Mouse (Mus musculus): ENCODE data around the gene Icam5.
A peak's percentile ranks its signal among the peaks of the same experiment; 100 is the strongest.
"Not testable (repeated sequence)": the region's sequence is repeated elsewhere in the genome, so short reads cannot be mapped to it uniquely, and the experiment has no call there.

Gene Icam5

GRCm38 (mm10) chr9:21031896-21032351 lies at the start of gene Icam5:
TSS of gene Icam5 (plus strand) at chr9:21032073.
- DNase-seq, result peak; percentile 51 to 54

DNA sequence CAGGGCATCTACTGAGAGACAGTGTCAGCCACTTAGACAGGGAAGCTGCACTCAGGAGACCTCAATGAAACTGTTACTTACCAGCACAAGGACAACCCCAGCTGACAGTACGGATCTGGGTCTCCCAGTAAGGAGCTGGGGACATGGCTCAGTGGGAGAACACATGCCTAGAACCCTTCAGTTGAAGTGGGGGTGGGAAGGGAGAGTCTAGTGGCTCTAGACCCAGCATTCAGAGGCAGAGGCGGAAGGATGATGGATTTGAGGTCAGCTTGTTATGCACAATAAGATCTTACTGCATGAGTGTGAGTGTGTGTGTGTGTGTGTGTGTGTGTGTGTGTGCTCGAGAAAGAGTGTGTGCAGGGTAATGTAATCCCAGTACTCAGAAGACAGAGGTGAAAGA lies 49.7 kb upstream of the Icam5 start:
- no peak for DNase-seq

DNA sequence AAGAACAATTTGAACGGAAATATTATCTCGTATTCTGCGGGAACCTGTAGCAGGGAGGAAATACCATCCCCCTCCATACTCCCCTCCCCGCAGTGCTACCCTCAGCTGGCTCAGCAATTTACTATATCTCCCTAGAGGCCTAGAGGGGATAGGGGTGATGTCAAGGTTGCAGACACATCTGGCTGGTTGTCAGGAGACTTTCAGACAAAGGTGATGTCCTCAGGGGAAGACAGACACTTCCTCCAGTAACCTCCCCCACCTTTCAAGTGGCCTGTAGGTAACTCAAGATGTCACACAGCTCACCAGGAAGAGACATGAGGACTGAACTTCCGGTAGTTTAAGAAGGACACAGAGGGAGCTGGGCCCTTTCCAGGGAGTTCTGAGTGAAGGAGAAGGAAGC lies 48.7 kb upstream of the Icam5 start:
- no peak for DNase-seq

GRCm38 (mm10) chr9:20986952-20987686 lies 44.8 kb upstream of the Icam5 start:
- DNase-seq, result no peak

GRCm38 (mm10) chr9:20987953-20988352 lies 43.9 kb upstream of the Icam5 start:
- DNase-seq, result no peak

GRCm38 (mm10) chr9:20990861-20991260 lies 41.0 kb upstream of the Icam5 start:
- peak; percentile 31 to 37 for DNase-seq

DNA sequence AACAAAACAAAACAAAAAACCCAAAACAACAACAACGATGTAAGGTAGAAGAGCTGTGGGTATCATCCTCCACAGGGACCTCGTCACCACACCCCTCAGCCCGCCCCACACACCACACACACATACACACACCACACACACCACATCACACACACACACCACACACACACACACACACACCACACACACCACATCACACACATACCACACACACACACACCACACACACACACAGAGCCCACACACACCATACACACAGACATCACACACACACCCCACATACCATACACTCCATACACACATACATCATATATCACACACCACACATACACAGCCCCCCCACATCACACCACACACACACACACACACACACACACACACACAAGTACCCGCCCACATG lies 40.3 kb upstream of the Icam5 start:
- no peak for DNase-seq

GRCm38 (mm10) chr9:20993165-20993898 lies 38.5 kb upstream of the Icam5 start:
- no peak for DNase-seq

GRCm38 (mm10) chr9:20995069-20995468 lies 36.8 kb upstream of the Icam5 start:
- no peak for DNase-seq

- no peak for DNase-seq
Measured at GRCm38 (mm10) chr9:20997065-20997464, 34.8 kb upstream of the Icam5 start.

DNA sequence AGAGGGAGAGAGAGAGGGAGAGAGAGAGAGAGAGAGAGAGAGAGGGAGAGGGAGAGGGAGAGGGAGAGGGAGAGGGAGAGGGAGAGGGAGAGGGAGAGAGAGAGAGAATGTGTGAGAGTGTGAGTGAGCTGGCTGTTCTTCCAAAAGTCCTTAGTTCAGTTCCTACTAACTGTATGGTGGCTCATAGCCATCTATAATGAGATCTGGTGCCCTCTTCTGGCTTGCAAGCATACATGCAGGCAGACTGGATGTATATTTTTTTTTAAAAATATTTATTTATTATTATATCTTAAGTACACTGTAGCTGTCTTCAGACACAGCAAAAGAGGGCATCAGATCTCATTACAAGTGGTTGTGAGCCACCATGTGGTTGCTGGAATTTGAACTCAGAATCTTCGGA lies 33.5 kb upstream of the Icam5 start:
- not testable (repeated sequence) for DNase-seq

- peak in 1 of 2 experiments; percentile 45 for DNase-seq
Measured at GRCm38 (mm10) chr9:21000811-21001210, 31.1 kb upstream of the Icam5 start.

DNA sequence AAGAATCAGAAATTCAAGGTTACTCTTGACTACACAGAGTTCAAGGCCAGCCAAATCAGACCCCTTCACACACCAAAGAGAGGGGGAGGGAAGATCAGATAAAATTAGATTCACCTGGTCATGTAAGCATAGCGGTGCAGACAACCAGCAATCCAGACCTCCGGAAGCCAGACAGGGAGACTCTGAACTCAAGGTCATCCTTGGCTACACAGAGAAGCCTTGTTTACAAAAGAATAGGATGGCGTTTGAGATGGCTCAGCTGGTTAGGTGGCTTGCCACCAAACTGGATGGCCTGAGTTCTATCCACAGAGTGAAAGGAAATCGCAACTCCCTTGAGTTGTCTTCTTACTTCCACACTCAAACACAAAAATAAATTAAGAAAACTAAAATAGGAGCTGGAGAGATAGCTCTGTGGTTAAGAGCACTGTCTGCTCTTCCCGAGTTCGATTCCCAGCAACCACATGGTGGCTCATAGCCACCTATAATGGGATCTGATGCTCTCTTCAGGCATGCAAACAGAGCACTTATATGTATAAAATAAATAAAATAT lies 30.1 kb upstream of the Icam5 start:
- no peak for DNase-seq

DNA sequence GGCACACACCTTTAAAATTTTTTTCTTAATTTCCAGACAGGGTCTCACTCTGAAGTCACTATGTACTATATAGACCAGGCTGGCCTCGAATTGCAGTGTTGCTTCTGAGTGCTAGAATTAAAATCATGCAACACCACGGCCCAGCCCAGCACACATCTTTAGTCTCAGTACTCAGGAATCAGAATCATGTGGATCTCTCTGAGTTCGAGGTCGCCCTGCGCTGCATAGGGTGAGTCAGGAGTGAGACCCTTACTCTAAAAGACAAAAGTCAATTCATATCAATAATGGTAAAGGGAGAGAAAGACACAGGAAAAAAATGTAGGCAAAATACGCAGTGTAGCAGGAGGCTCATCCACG lies 29.6 kb upstream of the Icam5 start:
- DNase-seq, result no peak

DNA sequence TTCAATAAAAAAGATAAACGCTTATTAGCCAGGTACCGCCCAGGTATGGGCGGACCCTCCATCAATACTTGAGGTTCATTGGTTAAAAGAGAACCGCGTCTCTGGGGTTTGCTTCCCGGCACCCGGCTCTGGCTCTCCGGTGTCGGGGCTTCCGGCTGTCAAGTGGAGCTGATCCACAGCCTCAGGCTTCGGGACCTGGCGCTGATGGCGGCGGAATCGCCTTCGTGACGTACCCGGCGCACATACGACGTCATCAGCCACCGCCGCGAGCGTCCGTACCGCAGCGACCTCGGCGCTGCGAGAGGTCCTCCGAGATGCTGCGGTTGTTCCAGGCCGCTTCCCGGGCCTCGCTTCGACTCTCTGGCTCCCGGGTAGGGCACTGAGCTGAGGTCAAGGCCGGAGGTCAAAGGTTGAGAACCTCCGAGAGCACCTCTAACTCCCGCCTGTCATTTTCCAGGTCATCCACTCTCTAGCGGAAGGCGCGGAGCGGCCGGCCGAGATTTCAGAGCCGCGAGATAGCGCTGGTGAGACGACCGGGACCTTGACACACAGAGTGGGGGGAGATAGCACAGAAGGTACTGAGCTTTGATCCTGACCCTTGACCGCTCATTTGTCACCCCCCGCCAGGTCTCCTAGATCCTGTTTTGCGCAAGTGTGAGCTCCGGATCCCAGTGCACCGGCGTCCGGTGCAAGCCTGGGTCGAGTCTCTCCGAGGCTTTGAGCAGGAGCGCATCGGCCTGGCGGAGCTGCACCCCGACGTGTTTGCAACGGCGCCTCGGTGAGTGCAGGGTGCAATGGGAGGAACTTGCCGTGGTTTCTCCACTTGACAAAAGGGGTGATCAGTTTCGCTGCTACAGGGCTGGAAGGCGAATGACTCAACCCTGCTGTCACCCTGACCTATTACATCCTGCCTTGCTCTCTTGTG lies 29.0 kb upstream of the Icam5 start, which contains the start of gene Mrpl4:
Gene Mrpl4, plus strand, starts transcription at position 112 of the 925 bp plus-strand sequence.
- DNase-seq, result peak; percentile 95 to 97

DNA sequence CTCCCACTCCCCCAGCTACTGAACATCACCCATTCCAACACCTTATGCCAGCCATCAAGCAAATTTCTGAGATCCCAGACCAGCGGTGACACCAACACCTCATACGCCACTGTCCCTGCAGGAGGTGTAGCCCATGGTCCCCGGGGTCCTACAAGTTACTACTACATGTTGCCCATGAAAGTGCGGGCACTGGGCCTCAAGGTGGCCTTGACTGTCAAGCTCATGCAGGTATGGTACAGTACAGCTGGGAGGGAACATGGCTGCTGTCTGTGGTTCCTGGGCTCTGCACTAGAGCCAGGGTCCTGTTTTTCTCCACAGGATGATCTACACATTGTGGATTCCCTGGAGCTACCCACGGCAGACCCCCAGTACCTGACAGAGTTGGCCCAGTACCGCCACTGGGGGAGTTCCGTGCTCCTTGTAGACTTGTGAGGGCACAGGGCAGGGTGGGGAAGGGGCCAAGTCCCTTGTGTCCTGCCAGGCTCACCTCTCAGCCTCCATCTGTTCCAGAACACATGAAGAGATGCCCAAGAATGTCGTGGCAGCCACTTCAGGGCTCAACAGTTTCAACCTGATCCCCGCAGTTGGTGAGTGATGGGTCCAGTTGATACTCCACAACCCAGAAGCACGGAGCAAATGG lies 24.4 kb upstream of the Icam5 start:
- DNase-seq, result no peak

GRCm38 (mm10) chr9:21008007-21008406 lies 23.9 kb upstream of the Icam5 start:
- DNase-seq, result no peak

DNA sequence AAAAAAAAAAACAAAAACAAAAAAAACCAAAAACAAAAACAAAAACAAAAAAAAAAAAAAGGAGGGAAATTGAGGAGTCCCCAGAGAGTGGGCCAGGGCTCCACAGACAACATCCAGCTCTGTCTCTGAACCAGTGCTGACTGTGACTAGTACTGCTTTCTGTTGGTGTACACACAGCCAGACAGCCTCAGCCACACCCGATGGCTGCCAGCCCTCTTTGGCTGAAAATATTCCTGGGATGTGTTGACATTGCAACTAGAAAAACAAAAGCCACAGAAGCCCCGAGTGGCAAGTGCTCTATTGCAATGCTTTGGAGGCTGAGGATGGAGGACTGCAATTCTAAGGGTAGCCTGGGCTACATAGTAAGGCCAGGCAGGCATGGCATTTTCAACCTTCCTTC lies 21.5 kb upstream of the Icam5 start:
- no peak for DNase-seq

DNA sequence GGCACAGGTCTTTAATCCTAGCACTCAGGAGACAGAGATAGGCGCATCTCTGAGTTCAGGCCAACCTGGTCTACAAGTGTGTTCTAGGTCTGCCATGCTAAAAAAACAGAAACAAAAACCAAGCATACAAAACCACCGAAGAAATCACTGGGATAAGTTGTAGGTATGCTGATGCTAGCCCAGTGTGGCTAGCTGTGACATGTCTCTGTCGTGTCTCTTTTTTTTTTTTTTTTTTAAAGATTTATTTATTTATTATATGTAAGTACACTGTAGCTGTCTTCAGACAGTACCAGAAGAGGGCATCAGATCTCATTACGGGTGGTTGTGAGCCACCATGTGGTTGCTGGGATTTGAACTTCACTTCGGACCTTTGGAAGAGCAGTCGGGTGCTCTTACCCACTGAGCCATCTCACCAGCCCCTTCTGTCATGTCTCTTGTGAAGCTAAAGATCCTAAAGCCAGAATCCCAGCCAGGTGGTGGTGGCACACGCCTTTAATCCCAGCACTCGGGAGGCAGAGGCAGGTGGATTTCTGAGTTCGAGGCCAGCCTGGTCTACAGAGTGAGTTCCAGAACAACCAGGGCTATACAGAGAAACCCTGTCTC lies 20.8 kb upstream of the Icam5 start:
- not testable (repeated sequence) for DNase-seq

DNA sequence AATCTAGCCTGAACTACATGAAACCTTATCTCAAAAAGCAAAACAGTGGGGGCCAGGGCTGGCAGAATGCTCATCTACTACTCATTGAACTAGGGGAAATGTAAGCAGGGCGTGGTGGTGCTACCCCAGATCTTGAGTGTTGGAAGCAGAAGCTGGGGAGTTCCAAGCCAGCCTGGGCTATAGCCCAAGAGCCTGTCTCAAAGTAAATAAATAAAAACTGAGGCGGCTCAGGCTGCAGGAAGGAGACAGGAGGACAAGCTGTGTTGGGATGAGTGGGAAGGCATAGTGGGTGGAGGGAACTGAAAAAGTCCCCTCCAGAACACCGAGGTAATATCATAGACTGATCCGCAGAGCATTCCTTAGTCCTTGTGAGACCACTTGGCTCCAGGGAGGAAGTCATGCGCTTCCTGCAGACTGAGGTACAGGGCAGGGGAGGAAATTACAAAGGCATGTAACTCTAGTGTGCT lies 20.0 kb upstream of the Icam5 start:
- no peak for DNase-seq

DNA sequence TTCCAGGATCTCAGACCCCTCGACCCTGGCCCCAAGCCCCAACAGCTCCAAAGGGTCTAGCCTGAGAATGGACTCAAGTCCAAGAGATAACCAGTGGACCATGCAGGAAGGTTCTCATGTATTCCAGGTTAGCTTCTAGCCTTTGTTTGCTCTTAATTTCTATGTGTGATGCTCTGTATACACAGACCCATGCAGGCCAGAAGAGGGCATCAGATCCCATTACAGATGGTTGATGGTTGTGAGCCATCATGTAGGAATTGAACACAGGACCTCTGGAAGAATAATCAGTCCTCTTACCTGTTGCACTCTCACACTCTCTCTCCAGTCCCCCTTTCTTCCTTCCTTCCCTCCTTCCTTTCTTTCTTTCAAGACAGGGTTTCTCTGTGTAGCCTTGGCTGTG lies 19.5 kb upstream of the Icam5 start:
- no peak for DNase-seq

Data from cerebellum, postnatal 14 days (tissue).